Mouse (Mus musculus) heart, postnatal 4 days (tissue): Measurements from ENCODE around the gene Tusc2. TPM values are rescaled to one million over a fixed set of nuclear protein-coding genes. Genes with fewer than 3 reads are reported as not detected.
A peak's percentile ranks its signal among the peaks of the same experiment; 100 is the strongest.
"Not testable (repeated sequence)": the region's sequence is repeated elsewhere in the genome, so short reads cannot be mapped to it uniquely, and the experiment has no call there.

Experiments used
- DNase-seq: peaks from one replicate; pipeline ENCODE4 v3.0.0; 2021
- total RNA-seq, 2 experiments: library from RNA; stranded (reverse); gene quantifications; 2 replicates each; pipeline ENCODE4 v1.2.3; 2021

Gene Tusc2
- total RNA-seq, 2 experiments from 2014 or later = 22.3 to 24.0 TPM

- no peak for DNase-seq
Measured at GRCm38 (mm10) chr9:107569270-107569669, 6.2 kb downstream of the Tusc2 start.

- DNase-seq = no peak
Measured at GRCm38 (mm10) chr9:107570016-107570415, 7.0 kb downstream of the Tusc2 start.

GRCm38 (mm10) chr9:107570845-107571244 is 7.8 kb downstream of the Tusc2 start:
- no peak for DNase-seq

- no peak for DNase-seq
Measured at GRCm38 (mm10) chr9:107571534-107572326, 8.7 kb downstream of the Tusc2 start.

- DNase-seq = no peak
Measured at GRCm38 (mm10) chr9:107572327-107572662, 9.2 kb downstream of the Tusc2 start.

- not testable (repeated sequence) for DNase-seq
Measured at GRCm38 (mm10) chr9:107573774-107574173, 10.7 kb downstream of the Tusc2 start.

GRCm38 (mm10) chr9:107575579-107576356 is 12.7 kb downstream of the Tusc2 start:
- no peak for DNase-seq

- DNase-seq = peak; percentile 88
Measured at GRCm38 (mm10) chr9:107576357-107577107, 13.5 kb downstream of the Tusc2 start, which contains the start of gene Hyal1. Hyal1 (plus strand) TSS chr9:107576927.

- DNase-seq = no peak
Measured at GRCm38 (mm10) chr9:107577871-107578270, 14.8 kb downstream of the Tusc2 start.

- no peak for DNase-seq
Measured at GRCm38 (mm10) chr9:107578587-107578986, 15.5 kb downstream of the Tusc2 start, which contains the start of gene Naa80. Naa80 (plus strand) TSS chr9:107578887.

- DNase-seq = no peak
Measured at GRCm38 (mm10) chr9:107579023-107579900, 16.2 kb downstream of the Tusc2 start.

GRCm38 (mm10) chr9:107580501-107581317 is 17.7 kb downstream of the Tusc2 start, which contains the start of gene Hyal3:
Hyal3 (plus strand) TSS chr9:107580818.
- peak; percentile 91 for DNase-seq

GRCm38 (mm10) chr9:107581584-107581983 is 18.5 kb downstream of the Tusc2 start:
- DNase-seq = no peak

- no peak for DNase-seq
Measured at GRCm38 (mm10) chr9:107582509-107583062, 19.5 kb downstream of the Tusc2 start.

GRCm38 (mm10) chr9:107583174-107583573 is 20.1 kb downstream of the Tusc2 start:
- no peak for DNase-seq

GRCm38 (mm10) chr9:107586504-107586903 is 23.4 kb downstream of the Tusc2 start:
- no peak for DNase-seq

- peak; percentile 95 for DNase-seq
Measured at GRCm38 (mm10) chr9:107586974-107587832, 24.1 kb downstream of the Tusc2 start, which contains the start of gene Ifrd2. Ifrd2 (plus strand) TSS chr9:107587642.

- DNase-seq = peak; percentile 68
Measured at GRCm38 (mm10) chr9:107587833-107588639, 25.0 kb downstream of the Tusc2 start.
